Mouse (Mus musculus) spleen, adult 2 months (tissue): ENCODE measurements around the gene Trim56. TPM values are rescaled to one million over a fixed set of nuclear protein-coding genes. Genes with fewer than 3 reads are reported as not detected.
A peak's percentile ranks its signal among the peaks of the same experiment; 100 is the strongest.

ENCODE experiments used
- DNase-seq, 2 experiments: peaks; one replicate each; pipeline versions ENCODE4 v3.0.0 to v3.0.0-alpha.2; 2012 to 2021; ENCODE audit warnings: low spot score in 2 of 2, low read depth in 1 of 2
- H3K27ac ChIP-seq: fragments of 200-500 bp; 2 replicates; pipeline ENCODE4 v1.5.1; 2012; ENCODE audit warnings: low read length, inconsistent platforms; ENCODE audit not compliant: insufficient read depth
- H3K27me3 ChIP-seq: fragments of 200-500 bp; 2 replicates; pipeline ENCODE4 v1.6.1; 2012; ENCODE audit warnings: mild to moderate bottlenecking, moderate library complexity, low read length, inconsistent platforms; ENCODE audit not compliant: control insufficient read depth, insufficient read depth
- H3K36me3 ChIP-seq: fragments of 200-500 bp; 2 replicates; pipeline ENCODE4 v1.6.1; 2012; ENCODE audit warnings: mild to moderate bottlenecking, low read length, inconsistent platforms; ENCODE audit not compliant: control insufficient read depth, insufficient read depth
- H3K4me1 ChIP-seq: fragments of 200-500 bp; 2 replicates; pipeline ENCODE4 v1.6.1; 2011; ENCODE audit warnings: inconsistent platforms; ENCODE audit not compliant: control insufficient read depth, insufficient read depth, insufficient read length
- H3K4me3 ChIP-seq: fragments of 200-500 bp; 2 replicates; pipeline ENCODE4 v1.5.1; 2011; ENCODE audit warnings: mild to moderate bottlenecking, inconsistent platforms; ENCODE audit not compliant: insufficient read depth, insufficient read length; ENCODE audit errors: extremely low read depth
- CTCF ChIP-seq: fragments of 200-500 bp; IDR thresholded peaks from 2 replicates; pipeline ENCODE4 v1.5.1; 2011; ENCODE audit warnings: mild to moderate bottlenecking, inconsistent platforms; ENCODE audit not compliant: insufficient read depth, insufficient read length, insufficient replicate concordance; ENCODE audit errors: extremely low read depth
- POLR2A ChIP-seq: fragments of 200-500 bp; IDR thresholded peaks from 2 replicates; pipeline ENCODE4 v1.6.1; 2011; ENCODE audit warnings: low read depth, low read length, inconsistent platforms
- WGBS: fragments of 180-500 bp; shearing (Covaris S2); methylation state at CpG from one replicate; pipeline ENCODE4 v1.1.7; 2018; 5-methylcytosine and 5-hydroxymethylcytosine counted together
- polyA plus RNA-seq: library from polyadenylated mRNA; depleted of rRNA; stranded (reverse); fragments of >200 nt; gene quantifications from 2 replicates; pipeline ENCODE4 v1.2.3, GENCODE M21; 2012

The Trim56 gene
- polyA plus RNA-seq, 1 experiment, result 26.6 TPM

DNA sequence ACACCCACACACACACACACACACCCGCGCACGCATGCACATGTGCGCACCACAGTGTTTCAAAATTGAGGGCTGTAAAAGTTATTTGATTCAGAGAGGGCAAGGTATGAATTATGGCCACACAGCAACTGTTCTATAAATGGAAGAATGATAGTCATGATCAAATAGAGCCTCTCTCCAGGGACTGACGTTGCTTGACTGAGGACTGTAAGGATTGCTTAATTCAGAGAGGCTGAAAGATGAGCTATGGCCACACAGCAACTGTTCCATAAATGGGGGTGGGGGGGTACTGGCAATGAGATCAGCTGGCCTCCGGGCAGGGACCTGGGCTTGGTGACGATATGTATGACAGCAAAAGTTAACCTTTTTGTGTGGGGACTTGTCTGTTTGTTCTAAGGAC, 38.8 kb downstream of the Trim56 start:
- Histone ChIP-seq H3K4me1 (peaks cover 4% of the 10 kb centered on the region; the same call in 1 of the 2 replicates), H3K4me3 (no peak overlapping the region), H3K36me3 (no peaks in the 10 kb centered on the region), H3K27me3 (no peaks in the 10 kb centered on the region), H3K27ac (no peak overlapping the region)
- 90% methylated on average over 7 of the region's 7 CpGs for WGBS
- no peak for DNase-seq
- no peak for TF ChIP-seq CTCF
- no peak for TF ChIP-seq POLR2A

DNA sequence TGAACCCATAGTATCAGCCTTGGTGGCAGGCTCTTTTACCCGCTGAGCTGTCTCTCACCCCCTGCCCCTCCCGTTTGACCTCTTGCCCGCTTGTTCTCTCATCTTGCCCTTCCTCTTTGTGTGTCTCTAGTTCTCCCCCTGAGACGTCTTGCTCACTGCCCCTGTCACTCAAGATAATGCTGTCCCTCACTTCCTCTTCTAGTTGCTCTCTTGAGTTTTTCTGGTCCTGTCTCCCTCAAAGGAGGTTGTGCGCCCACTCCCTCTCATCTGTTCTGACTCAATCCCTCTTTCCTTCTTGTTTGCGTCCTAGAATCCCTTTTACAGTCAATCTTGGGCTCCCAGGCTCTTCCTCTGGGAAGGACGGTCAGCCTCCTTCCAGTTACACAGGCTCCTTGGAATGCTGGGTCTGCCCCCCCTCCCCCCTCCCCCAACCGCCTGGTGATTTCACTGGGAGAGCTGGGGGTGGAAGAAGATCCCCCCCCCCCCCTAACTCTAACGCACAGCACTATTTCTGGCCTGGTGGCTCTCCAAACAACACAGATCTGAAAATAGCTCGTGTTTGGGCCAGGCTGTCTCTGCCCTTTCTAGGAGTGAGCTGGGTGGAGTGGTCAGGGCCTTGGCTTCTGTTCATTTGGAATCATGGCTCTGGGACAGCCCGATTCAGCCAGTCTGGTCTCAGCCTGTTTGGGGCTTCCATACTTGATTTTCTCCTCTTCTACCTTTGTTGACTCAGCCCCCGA, 39.6 kb downstream of the Trim56 start:
- H3K27me3 ChIP-seq, result no peaks in the 10 kb centered on the region
- 32% methylated on average over 12 of the region's 12 CpGs for WGBS
- peaks cover 4% of the 10 kb centered on the region; the same call in 1 of the 2 replicates for H3K4me1 ChIP-seq
- DNase-seq, result peak in 1 of 2 experiments; percentile 22
- H3K4me3 ChIP-seq, result no peak overlapping the region
- no peak for TF ChIP-seq CTCF
- no peak for TF ChIP-seq POLR2A
- H3K27ac ChIP-seq, result no peak overlapping the region
- H3K36me3 ChIP-seq, result no peaks in the 10 kb centered on the region

DNA sequence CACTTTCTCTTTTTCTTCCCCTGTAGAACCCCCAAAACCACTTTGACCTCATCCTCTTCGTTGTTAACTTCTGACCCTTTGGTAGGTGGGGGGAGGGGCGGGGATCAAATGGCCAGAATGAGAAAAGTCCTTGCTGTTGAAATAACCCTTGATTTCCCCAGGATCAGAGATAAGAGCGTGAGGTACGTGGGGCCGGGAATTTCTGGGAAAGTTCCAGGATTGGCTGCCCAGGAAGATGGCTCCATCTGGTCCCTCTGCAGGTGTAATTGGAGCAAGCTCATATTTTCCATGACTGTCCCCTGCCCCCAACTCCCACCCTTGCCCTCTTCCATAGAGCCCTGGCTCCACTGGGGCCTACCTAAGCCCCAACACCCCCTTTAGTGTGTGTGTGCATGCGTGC, 40.3 kb downstream of the Trim56 start:
- no peaks in the 10 kb centered on the region for H3K36me3 ChIP-seq
- TF ChIP-seq POLR2A (no peak), CTCF (no peak)
- no peak for DNase-seq
- H3K27me3 ChIP-seq, result no peaks in the 10 kb centered on the region
- H3K4me3 ChIP-seq, result no peak overlapping the region
- 68% methylated on average over 6 of the region's 6 CpGs for WGBS
- H3K4me1 ChIP-seq, result peaks cover 4% of the 10 kb centered on the region; the same call in 1 of the 2 replicates
- no peak overlapping the region for H3K27ac ChIP-seq

DNA sequence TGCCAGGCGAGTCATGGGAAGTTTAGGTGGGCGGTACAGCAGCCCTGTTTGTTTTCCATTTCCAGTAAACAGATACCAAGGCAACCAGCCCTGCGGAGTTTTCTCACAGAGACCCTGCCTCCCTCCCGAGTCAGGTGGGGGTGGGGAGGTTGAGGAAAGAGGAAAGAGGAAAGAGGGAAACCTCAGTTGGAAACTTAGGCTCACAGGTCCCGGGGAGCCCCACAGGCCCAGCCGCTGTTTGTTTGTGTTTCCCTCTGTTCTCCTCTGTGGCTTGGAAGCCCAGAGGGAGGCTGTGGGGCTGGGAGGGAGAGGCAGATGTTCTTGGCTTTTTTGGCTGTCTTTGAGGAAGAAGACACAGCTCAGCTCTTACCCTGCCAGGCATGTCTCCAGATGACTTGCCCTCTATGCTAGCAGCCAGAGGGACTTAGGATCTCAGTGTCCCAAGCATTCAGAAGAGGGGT, 41.8 kb downstream of the Trim56 start:
- 77% methylated on average over 6 of the region's 6 CpGs for WGBS
- no peaks in the 10 kb centered on the region for H3K27me3 ChIP-seq
- no peaks in the 10 kb centered on the region for H3K36me3 ChIP-seq
- H3K4me1 ChIP-seq, result peaks cover 4% of the 10 kb centered on the region; the same call in 1 of the 2 replicates
- no peak overlapping the region for H3K27ac ChIP-seq
- DNase-seq, result no peak
- TF ChIP-seq POLR2A, result no peak
- no peak for TF ChIP-seq CTCF
- H3K4me3 ChIP-seq, result no peak overlapping the region

DNA sequence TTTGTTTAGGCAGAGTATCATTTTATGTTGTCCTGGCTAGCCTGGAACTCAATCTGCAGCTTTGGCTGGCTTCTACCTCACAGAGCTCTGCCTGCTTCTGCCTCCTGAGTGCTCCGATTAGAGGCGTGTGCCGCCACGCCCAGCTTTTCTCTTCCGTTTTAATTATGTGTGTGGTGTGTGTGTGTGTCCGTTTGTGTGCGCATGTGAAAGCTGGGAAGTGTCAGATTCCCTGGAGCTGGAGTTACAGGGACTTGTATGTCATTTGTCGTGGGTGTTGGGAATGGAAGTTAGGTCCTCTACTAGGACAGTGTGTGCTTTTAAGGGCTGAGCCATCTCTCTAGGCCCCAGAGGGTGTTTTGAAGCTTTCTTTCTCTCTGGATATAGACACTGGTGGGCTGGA, 42.9 kb downstream of the Trim56 start:
- no peak overlapping the region for H3K4me3 ChIP-seq
- DNase-seq, result no peak
- H3K36me3 ChIP-seq, result no peaks in the 10 kb centered on the region
- 94% methylated on average over 8 of the region's 8 CpGs for WGBS
- H3K27me3 ChIP-seq, result no peaks in the 10 kb centered on the region
- H3K27ac ChIP-seq, result no peak overlapping the region
- no peak for TF ChIP-seq CTCF
- TF ChIP-seq POLR2A, result no peak
- peaks cover 4% of the 10 kb centered on the region; the same call in 1 of the 2 replicates for H3K4me1 ChIP-seq

DNA sequence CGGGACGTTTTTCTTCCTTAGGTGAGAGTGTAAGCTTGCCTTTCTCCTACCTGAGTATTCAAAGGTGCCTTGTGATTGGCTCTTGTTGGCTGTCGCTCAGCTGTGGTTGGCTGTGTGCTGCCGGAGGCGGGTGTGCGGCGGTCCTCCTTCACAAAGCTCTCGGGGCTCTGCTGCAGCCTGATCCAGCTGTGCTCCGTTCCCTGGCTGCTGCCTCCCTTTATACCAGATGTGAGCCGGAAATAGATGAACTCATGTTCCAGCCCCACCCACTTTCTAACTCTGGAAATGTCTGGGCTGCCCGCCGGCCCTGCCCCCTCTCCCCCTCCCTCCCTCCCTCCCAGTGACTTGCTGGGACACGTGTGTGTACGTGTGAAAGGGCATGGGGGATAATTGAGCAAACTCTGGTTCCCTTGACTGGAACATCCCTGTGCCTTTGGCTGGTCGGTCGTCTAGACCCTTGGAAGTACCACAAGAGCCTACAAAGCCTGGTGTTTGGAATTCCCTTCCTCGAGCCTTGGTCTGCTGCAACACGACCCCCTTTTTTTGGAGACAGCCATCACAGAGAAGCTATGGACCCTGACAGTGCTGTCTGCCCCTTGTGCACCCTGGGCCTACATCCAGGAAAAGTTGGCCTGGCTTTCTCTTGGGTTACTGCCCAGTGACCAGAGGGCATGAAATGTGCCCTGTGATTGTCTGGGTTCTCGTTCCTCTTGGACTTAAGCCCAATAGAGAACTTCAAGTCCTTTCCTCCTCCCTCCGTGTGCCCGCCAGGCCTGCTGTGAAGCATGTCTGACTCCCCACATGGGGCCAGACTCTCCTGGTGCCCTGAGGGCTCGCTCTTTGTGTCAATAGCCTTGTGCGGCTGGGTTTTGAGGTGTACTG, 43.7 kb downstream of the Trim56 start, which contains the start of gene Serpine1:
Gene Serpine1, minus strand, starts transcription at position 190 of the 882 bp plus-strand sequence.
- H3K27me3 ChIP-seq, result no peaks in the 10 kb centered on the region
- peak in 1 of 2 experiments; percentile 26 for DNase-seq
- peaks cover 4% of the 10 kb centered on the region; the same call in 1 of the 2 replicates for H3K4me1 ChIP-seq
- 22% methylated on average over 23 of the region's 23 CpGs for WGBS
- no peak within 1 kb of the TSS for H3K4me3 ChIP-seq
- peak within 1 kb of the TSS; percentile 22 for H3K27ac ChIP-seq
- TF ChIP-seq CTCF (no peak), POLR2A (no peak; the same call in 1 of the 2 replicates)
- H3K36me3 ChIP-seq, result no peaks in the 10 kb centered on the region
